Mouse (Mus musculus) hindbrain, embryonic 15.5 days (tissue): ENCODE measurements around the gene H2afy. TPM values are rescaled to one million over a fixed set of nuclear protein-coding genes. Genes with fewer than 3 reads are reported as not detected.
A peak's percentile ranks its signal among the peaks of the same experiment; 100 is the strongest.

Experiments used
- ATAC-seq: fragments of 200-750 bp; cut with Nextera tagmentation; 2 replicates; pipeline ENCODE4 v1.8.0; 2017; ENCODE audit warnings: low read depth, moderate number of reproducible peaks, moderate TSS enrichment; ENCODE audit not compliant: low FRiP score
- H3K27ac ChIP-seq: fragments of 300-500 bp; sonication (generic); replicated peaks from 2 replicates; pipeline ENCODE4 v1.5.1; 2015; ENCODE audit warnings: mild to moderate bottlenecking, inconsistent platforms
- H3K27me3 ChIP-seq: fragments of 300-500 bp; sonication (generic); 2 replicates; pipeline ENCODE4 v1.6.1; 2015; ENCODE audit warnings: control low read depth, inconsistent platforms
- H3K36me3 ChIP-seq: fragments of 300-500 bp; sonication (generic); 2 replicates; pipeline ENCODE4 v1.6.1; 2015; ENCODE audit warnings: control low read depth, inconsistent platforms
- H3K4me1 ChIP-seq: fragments of 300-500 bp; sonication (generic); replicated peaks from 2 replicates; pipeline ENCODE4 v1.6.1; 2015; ENCODE audit warnings: control low read depth, inconsistent platforms
- H3K4me2 ChIP-seq: fragments of 300-500 bp; sonication (generic); 2 replicates; pipeline ENCODE4 v1.6.1; 2015; ENCODE audit warnings: moderate library complexity, mild to moderate bottlenecking, inconsistent platforms
- H3K4me3 ChIP-seq: fragments of 300-500 bp; sonication (generic); 2 replicates; pipeline ENCODE4 v1.5.1; 2015; ENCODE audit warnings: mild to moderate bottlenecking, inconsistent platforms
- H3K9ac ChIP-seq: fragments of 300-500 bp; sonication (generic); 2 replicates; pipeline ENCODE4 v1.6.1; 2015; ENCODE audit warnings: inconsistent platforms
- H3K9me3 ChIP-seq: fragments of 300-500 bp; sonication (generic); 2 replicates; pipeline ENCODE4 v1.6.1; 2016; ENCODE audit warnings: control low read depth, inconsistent platforms
- WGBS: fragments of 180-500 bp; shearing (Covaris S2); methylation state at CpG from one replicate; pipeline ENCODE4 v1.1.7; 2015; 5-methylcytosine and 5-hydroxymethylcytosine counted together
- polyA plus RNA-seq: library from polyadenylated mRNA; unstranded; fragments of >200 nt; fragmentation: Nextera tagmentation; extraction: Ambion mirVana; gene quantifications from 2 replicates; pipeline ENCODE4 v1.2.1, GENCODE M21; 2015

H2afy gene
- polyA plus RNA-seq, 1 experiment from 2014 or later: 309 TPM

GRCm38 (mm10) chr13:56164372-56164771 is 28.2 kb upstream of the H2afy start:
- H3K9me3 ChIP-seq: no peaks in the 10 kb centered on the region
- H3K9ac ChIP-seq: no peak overlapping the region
- no peak overlapping the region for H3K4me2 ChIP-seq
- H3K36me3 ChIP-seq: no peaks in the 10 kb centered on the region
- no peaks in the 10 kb centered on the region for H3K27me3 ChIP-seq
- peaks cover 7% of the 10 kb centered on the region; the same call in 1 of the 2 replicates for H3K4me1 ChIP-seq
- H3K4me3 ChIP-seq: no peak overlapping the region
- WGBS: 79% methylated on average over 3 of the region's 3 CpGs
- no peak overlapping the region for H3K27ac ChIP-seq
- no peak for ATAC-seq

GRCm38 (mm10) chr13:56163751-56164150 is 27.6 kb upstream of the H2afy start:
- no peaks in the 10 kb centered on the region for H3K36me3 ChIP-seq
- WGBS: 61% methylated on average over 6 of the region's 6 CpGs
- no peak overlapping the region for H3K4me3 ChIP-seq
- no peak overlapping the region for H3K9ac ChIP-seq
- ATAC-seq: no peak
- no peaks in the 10 kb centered on the region for H3K9me3 ChIP-seq
- peaks cover 7% of the 10 kb centered on the region; the same call in 1 of the 2 replicates for H3K4me1 ChIP-seq
- no peaks in the 10 kb centered on the region for H3K27me3 ChIP-seq
- no peak overlapping the region for H3K27ac ChIP-seq
- no peak overlapping the region for H3K4me2 ChIP-seq

GRCm38 (mm10) chr13:56162859-56163258 is 26.7 kb upstream of the H2afy start:
- no peak for ATAC-seq
- no peaks in the 10 kb centered on the region for H3K27me3 ChIP-seq
- 84% methylated on average over 6 of the region's 6 CpGs for WGBS

GRCm38 (mm10) chr13:56159614-56160363 is 23.6 kb upstream of the H2afy start:
- Histone ChIP-seq H3K27ac (no peak overlapping the region), H3K4me1 (no peaks in the 10 kb centered on the region), H3K4me2 (no peak overlapping the region), H3K36me3 (no peaks in the 10 kb centered on the region), H3K9me3 (no peaks in the 10 kb centered on the region), H3K4me3 (no peak overlapping the region), H3K27me3 (no peaks in the 10 kb centered on the region), H3K9ac (no peak overlapping the region)
- WGBS: 62% methylated on average over 17 of the region's 17 CpGs
- no peak for ATAC-seq

More at GRCm38 (mm10) chr13:56162859-56163258, 26.7 kb upstream of the H2afy start:
- H3K9ac ChIP-seq: no peak overlapping the region
- H3K4me3 ChIP-seq: no peak overlapping the region
- no peaks in the 10 kb centered on the region for H3K9me3 ChIP-seq
- H3K4me1 ChIP-seq: peaks cover 2% of the 10 kb centered on the region; the same call in 1 of the 2 replicates
- H3K36me3 ChIP-seq: no peaks in the 10 kb centered on the region
- no peak overlapping the region for H3K4me2 ChIP-seq
- H3K27ac ChIP-seq: no peak overlapping the region

GRCm38 (mm10) chr13:56159016-56159601 is 22.9 kb upstream of the H2afy start:
- ATAC-seq: no peak
- 83% methylated on average over 14 of the region's 14 CpGs for WGBS
- Histone ChIP-seq H3K4me1 (no peaks in the 10 kb centered on the region), H3K27me3 (no peaks in the 10 kb centered on the region), H3K4me2 (no peak overlapping the region), H3K36me3 (no peaks in the 10 kb centered on the region), H3K27ac (no peak overlapping the region), H3K9ac (no peak overlapping the region), H3K4me3 (no peak overlapping the region), H3K9me3 (no peaks in the 10 kb centered on the region)

DNA sequence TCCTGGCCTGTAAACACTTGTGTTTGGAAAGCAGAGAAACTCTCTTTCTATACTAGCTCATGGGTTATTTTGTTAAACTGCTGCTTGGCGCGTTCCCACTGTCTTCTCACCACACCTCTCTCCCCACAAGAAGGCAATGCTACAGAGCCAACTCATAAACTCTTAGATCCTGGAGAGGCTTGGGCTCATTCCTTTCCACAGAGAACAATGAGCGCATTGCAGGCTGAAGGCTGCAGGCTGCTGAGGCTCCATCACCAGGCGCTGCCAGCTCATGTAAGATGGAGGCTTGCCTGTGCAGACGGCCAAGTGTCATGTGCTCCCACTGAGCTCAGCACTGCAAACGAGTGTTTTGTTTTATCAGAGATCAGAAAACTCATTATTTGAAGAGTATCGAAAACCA is 19.5 kb upstream of the H2afy start:
- H3K9me3 ChIP-seq: no peaks in the 10 kb centered on the region
- no peaks in the 10 kb centered on the region for H3K36me3 ChIP-seq
- no peak overlapping the region for H3K4me3 ChIP-seq
- H3K27me3 ChIP-seq: no peaks in the 10 kb centered on the region
- H3K27ac ChIP-seq: no peak overlapping the region
- no peak overlapping the region for H3K9ac ChIP-seq
- WGBS: 66% methylated on average over 7 of the region's 7 CpGs
- peaks cover 9% of the 10 kb centered on the region; the same call in 1 of the 2 replicates for H3K4me1 ChIP-seq
- no peak for ATAC-seq
- no peak overlapping the region for H3K4me2 ChIP-seq

DNA sequence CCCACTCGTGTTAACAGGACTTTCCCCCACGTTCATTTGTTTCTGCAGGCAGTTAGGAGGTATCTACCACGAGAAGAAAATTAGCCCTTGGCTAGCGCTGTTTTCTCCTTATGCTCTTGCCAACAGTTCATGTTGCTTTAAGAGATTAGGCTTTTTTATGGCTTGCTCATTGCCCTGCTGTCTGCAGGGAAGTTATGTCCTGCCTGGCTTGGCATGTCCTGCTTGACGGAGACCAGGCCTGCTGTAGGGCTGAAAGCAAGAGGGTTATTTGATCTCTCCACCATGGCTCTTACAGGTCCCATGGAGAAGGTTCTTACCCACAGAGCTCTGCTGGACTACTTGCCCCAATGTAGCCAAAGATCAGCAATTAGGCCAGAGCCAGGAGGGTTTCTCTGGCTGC is 18.9 kb upstream of the H2afy start:
- H3K4me1 ChIP-seq: peaks cover 9% of the 10 kb centered on the region; the same call in 1 of the 2 replicates
- H3K36me3 ChIP-seq: no peaks in the 10 kb centered on the region
- no peak overlapping the region for H3K9ac ChIP-seq
- H3K4me2 ChIP-seq: no peak overlapping the region
- H3K27me3 ChIP-seq: no peaks in the 10 kb centered on the region
- no peak overlapping the region for H3K27ac ChIP-seq
- H3K4me3 ChIP-seq: no peak overlapping the region
- ATAC-seq: no peak
- no peaks in the 10 kb centered on the region for H3K9me3 ChIP-seq
- 70% methylated on average over 5 of the region's 5 CpGs for WGBS

DNA sequence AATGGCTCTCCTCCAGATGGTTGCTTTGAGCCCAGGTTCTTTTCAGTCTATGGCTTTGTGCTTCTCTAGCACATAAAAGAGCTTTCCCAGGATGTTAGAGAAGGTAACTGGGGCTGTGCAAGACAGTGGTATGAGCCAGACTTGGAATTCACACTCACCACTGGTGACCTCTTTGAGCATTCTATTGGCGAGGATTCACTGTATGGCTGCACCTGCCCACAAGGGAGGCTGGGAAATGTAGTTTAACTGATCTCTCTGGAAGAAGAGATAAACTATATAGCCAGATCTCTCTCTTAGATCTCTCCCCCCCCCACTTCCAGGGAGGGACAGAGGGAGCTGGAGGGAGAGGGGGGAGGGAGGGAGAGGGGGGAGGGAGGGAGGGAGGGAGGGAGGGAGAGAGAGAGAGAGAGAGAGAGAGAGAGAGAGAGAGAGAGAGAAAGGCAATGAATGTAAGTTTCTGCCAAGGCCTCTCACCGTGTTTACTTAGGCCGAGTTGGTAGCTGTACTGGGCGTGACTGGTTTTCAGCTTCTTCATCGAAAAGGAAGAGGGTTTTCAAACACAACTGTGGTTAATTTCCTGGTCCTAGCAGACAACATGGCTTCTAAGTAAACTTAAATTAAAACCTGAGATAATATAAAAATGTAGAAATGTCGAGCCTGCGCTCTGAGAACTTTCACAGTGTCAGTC is 16.8 kb upstream of the H2afy start:
- Histone ChIP-seq H3K27me3 (no peaks in the 10 kb centered on the region), H3K9me3 (no peaks in the 10 kb centered on the region), H3K4me3 (no peak overlapping the region), H3K4me1 (peaks cover 9% of the 10 kb centered on the region; the same call in 1 of the 2 replicates), H3K4me2 (no peak overlapping the region), H3K36me3 (no peaks in the 10 kb centered on the region), H3K9ac (no peak overlapping the region), H3K27ac (no peak overlapping the region)
- WGBS: 72% methylated on average over 7 of the region's 7 CpGs
- no peak for ATAC-seq

DNA sequence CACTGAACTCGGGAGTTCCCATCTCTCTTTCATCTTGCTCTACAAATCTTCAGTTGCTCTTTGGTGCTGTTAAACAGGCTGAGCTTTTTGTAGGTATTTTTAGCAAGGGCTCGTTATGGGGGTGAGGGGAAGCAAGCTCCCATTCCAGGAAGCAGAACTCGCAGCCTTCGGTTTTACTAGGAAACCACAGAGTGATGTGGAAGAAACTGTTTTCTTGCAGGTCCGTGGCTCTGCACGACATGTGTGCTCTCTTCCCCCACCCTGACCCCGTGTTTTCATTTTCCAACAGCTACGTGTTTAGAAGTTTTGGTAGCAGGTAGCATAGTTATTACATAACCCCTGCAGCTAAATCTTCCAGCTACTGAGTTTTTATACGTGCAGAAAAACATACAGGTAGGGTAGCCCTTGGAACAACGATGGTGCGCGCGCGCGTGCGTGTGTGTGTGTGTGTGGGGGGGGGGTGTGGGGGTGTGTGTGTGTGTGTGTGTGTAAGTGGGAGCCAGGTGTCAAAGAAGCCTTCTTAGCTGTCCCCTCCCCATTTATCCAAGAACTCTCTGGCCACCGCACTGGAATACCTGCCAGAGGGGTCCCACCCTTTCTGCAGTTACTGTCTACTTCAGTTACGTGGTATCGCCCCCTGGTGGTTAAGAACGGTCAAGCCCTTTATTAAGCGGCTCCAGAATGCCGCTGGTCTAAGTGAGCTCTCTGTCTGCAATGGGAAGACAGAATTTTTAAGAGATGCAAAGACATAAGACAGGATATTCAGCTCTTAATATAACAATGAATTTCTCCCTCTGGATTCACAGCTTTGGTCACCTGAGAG is 15.5 kb upstream of the H2afy start:
- Histone ChIP-seq H3K9ac (no peak overlapping the region), H3K4me1 (peaks cover 9% of the 10 kb centered on the region; the same call in 1 of the 2 replicates), H3K27me3 (no peaks in the 10 kb centered on the region), H3K27ac (no peak overlapping the region), H3K4me3 (no peak overlapping the region), H3K9me3 (no peaks in the 10 kb centered on the region), H3K4me2 (no peak overlapping the region), H3K36me3 (no peaks in the 10 kb centered on the region)
- WGBS: 52% methylated on average over 22 of the region's 22 CpGs
- peak; percentile 76; the same call in 1 of the 2 replicates for ATAC-seq

- H3K4me1 ChIP-seq: no peaks in the 10 kb centered on the region
- 44% methylated on average over 3 of the region's 3 CpGs for WGBS
- no peaks in the 10 kb centered on the region for H3K27me3 ChIP-seq
- H3K4me2 ChIP-seq: no peak overlapping the region
- no peak overlapping the region for H3K9ac ChIP-seq
- ATAC-seq: no peak
- H3K4me3 ChIP-seq: no peak overlapping the region
- H3K9me3 ChIP-seq: no peaks in the 10 kb centered on the region
- no peak overlapping the region for H3K27ac ChIP-seq
- no peaks in the 10 kb centered on the region for H3K36me3 ChIP-seq
Observed at GRCm38 (mm10) chr13:56145523-56145922, 9.4 kb upstream of the H2afy start.

GRCm38 (mm10) chr13:56144021-56144420 is 7.9 kb upstream of the H2afy start:
- H3K4me2 ChIP-seq: no peak overlapping the region
- no peaks in the 10 kb centered on the region for H3K9me3 ChIP-seq
- H3K27me3 ChIP-seq: no peaks in the 10 kb centered on the region
- no peak for ATAC-seq
- no peak overlapping the region for H3K27ac ChIP-seq
- H3K4me3 ChIP-seq: no peak overlapping the region
- WGBS: 63% methylated on average over 2 of the region's 2 CpGs
- H3K4me1 ChIP-seq: no peaks in the 10 kb centered on the region
- H3K36me3 ChIP-seq: no peaks in the 10 kb centered on the region
- H3K9ac ChIP-seq: no peak overlapping the region
